Mouse (Mus musculus) thymus, postnatal 36 days (tissue): Measurements from ENCODE around the gene Abca2.

Experiments used
- DNase-seq, 2 experiments: peaks; one replicate each; pipeline ENCODE4 v3.0.0; 2022; ENCODE audit warnings: mixed read lengths in 2 of 2

The Abca2 gene

DNA sequence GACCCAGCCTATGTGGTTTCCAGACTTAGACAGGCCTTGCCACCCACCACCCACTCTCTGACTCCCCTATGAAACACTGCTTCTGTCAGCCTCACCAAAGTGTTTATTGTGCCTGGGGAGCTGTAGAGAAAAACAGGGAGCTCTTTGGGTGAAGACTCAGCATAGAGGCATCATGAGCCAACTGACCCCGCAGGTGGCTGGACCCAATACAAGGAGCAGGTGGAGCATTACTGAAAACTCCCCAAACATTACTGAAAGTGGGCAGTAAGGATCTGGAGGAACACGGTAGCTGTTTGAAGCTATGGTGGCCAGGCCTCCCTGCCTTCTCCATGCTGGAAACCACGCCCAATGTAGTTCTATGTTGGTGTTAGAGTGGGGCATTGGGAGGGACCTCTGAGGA is 35.1 kb downstream of the Abca2 start:
- DNase-seq: no peak

DNA sequence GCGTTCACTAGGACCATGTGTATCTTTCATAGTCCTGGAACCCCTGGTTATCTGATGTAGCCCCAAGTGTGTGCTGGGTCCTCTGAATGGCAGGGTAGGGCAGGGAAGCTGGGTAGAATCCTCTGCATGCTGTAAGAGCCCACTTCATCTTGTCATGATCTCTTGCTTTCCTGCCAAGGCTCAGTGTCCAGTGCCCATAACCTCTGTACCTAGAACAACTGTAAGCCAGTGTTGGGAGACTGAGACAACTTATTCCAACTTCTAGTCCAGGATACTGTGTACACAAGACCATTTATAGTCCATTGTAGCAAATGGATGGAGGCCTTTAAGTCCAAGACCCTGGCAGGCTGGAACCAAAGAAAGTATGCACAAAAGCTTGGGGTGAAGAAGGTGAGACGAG is 36.8 kb downstream of the Abca2 start:
- DNase-seq: no peak

DNA sequence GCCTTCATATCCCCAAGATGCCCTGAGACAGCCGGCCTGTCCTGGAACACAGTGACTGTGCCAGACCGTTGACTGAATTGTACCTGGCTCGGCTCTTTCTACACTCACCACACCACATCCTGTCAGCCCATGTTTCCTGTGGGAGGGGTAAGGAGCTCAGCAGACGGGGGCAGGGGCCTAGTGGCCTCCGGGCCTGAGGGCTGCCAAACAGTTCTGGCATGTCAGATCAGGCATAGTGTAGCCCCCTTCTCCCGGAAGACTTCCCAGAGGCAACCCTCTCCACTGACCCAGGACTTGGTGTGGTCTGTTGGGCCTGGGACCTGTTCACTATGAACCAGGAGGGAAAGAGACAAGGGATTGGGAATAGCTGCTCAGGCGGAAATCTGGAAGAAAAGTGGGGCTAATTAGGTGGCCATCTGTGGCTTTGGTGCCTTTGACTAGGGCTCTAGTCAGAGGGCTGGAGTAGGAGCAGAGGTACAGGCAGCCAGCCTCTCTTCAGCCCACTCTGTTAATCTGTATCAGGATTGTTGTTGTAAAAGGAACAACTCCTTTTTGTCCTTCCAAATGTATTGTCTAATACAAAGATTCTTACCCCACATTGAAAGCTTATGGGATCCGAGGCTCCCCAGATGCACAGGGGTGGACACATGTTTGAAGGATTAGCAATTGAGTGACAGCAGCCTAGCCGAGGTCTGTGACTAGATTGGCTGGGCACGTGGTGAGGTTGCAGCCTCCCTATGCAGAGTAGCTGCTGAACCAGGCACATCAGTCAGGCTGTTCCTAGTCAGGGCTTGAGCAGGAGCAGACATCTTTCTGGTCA is 37.5 kb downstream of the Abca2 start:
- peak; percentile 76 to 86 for DNase-seq

DNA sequence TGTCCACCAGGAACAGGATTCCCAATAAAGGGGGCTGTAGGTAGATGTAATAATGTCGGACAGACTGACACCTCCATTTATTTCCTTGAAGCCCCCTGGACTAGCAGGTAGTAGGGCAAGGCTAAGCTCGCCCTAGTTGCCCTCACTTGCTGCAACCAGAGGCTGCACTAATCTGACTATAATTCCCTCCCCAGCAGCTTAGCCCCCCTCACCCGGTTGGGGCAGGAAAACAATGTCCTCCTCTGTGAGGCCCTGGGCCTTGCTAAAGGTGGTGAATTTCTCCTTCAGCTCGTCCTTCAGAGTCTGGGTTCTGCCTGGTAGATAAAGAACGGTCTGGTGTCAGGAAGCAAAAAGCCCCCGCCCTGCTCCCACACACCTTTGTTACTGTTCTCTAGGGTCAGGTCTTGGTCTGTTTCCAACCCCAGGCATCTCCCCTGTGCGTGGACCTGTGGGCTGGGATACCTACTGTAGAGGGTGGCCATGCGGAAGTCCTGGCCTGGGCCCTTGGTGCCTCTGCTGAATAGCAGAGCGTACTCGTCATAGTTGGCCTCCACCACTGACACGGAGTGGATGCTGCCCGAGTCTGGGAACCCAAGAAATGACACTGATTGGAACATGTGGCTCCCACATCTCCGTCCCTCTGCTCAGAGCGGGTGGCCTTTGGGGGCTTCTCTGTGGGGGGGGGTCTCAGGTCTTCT is 39.3 kb downstream of the Abca2 start:
- no peak for DNase-seq

DNA sequence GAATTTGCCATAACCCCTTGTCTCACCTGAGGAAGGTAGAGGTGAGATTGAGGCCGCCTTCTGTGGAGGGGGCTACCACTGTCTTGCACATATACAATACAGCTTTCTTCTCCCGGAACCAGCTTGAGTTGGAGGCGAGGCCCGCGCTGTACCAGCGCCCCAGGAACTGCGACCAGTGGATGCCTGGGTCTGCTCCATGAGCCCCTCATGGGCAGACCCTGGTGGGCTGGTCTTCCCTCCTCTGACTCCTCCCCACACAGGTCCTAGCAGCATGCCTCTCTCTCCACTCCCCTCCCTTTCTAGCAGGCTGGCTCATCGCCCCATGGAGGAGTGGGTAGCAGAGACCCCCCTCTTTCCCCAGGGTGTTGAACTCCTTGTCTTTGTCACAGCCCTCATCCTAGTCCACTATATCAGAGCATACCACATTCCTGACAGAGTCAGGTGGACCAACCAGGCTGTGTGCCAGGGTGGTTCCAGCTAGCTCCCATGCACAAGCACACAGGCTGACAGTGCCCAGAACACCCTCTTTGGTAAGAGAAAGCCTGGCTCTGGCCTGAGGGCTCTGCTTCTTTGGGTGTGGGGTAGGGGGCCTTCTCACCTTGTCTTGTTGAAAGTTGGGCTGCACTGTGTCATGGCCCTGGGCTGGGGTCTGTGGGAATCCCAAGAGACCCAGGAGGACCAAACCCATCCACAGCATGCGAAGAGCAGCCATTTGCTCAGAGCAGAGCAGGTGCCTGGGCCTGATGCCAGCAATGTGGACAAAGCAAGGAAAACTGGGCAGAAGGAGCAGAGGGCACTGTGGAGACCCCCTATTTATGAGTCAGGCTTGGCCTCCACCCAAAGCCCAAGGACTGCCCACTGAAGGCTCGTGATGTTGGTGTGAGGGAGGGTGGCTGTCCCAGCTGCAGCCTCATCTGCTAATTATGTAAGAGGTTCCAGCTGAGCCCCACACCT is 40.7 kb downstream of the Abca2 start:
- DNase-seq: no peak

DNA sequence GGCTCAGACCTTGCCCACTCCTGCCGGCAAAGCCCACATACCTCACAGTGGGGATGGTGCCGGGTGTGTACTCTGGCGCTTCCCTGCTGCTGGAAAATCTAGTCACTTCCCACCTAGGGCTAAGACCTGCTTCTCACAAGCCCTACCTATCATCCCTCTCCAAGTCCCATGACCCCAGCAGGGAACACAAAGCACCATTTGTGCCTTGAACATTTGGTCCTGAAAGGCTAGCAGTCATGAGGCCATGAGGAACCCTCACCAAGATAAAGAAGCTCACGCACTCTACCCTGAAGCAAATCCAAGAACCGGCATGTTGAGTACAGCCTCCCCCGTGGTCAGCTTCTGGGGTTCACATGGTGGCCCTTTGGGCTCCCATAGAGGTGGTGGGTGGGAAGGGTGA is 41.5 kb downstream of the Abca2 start, which contains the start of gene Ptgds:
Ptgds (minus strand) TSS at position 78 of the 400 bp plus-strand sequence.
- no peak for DNase-seq

DNA sequence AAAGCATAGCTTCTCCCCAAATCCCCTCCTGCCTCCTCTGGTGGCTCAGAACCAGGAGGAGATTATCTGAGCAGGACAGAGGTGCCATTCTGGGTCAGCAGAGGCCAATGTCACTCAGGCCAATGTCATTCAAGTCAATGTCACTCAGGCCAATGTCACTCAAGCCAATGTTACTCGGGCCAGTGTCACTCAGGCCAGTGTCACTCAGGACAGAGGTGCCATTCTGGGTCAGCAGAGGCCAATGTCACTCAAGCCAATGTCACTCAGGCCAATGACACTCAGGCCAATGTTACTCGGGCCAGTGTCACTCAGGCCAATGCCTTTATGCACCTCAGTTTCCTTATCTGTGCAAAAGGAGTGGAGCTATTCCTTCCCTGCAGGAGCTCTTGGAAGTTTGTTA is 44.0 kb downstream of the Abca2 start:
- no peak for DNase-seq

DNA sequence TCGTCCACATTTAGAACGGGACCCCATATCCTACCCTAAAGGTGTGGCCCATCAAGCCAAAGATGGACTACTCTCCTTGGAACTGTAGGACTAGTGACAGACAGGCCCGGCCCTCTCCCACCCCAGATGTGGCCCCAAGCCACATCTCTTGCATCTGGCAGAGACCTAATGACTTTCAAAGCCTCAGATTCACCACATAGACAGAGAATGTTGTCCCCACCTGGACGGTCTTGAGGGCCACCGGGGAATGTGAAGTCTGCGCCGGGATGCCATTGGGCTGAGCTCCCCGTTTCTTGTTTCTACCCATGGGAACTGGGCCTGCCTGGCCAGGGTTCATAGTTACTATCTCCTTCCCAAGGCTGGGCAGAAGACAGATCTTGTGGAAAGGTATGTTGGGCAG is 49.0 kb downstream of the Abca2 start:
- no peak for DNase-seq

DNA sequence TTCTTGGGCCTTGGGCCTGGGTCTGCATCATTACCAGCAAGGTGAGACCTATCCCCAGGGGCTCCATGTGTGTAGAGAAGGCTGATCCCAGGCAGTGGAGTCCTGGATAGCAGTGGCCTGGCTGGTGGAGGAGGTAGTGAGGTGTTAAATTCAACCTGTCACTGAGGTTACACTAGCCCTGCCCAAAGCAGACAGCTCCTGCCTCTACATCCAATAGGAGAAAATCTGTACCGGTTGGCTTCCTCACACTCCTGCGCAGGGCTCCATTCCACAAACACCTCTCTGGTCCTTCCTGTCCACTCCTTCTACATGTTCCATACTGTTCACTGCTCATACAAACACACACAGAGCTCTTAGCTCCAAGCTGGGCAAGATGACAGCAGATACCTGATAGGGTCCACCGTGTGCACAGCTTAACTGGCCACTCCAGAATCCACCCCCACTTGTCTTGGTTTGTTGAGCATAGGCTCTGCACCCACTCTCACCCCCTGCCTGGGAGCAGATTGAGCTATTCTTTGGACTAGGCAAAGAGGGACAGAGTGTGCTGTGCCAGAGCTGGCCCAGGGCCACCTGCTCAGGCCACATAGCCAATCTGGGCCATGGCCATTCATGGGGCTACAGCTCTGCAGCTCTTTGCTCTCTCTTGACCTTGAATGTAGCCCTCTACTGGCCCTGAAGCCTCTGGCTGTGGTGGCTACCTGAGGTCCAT is 49.6 kb downstream of the Abca2 start:
- no peak for DNase-seq

DNA sequence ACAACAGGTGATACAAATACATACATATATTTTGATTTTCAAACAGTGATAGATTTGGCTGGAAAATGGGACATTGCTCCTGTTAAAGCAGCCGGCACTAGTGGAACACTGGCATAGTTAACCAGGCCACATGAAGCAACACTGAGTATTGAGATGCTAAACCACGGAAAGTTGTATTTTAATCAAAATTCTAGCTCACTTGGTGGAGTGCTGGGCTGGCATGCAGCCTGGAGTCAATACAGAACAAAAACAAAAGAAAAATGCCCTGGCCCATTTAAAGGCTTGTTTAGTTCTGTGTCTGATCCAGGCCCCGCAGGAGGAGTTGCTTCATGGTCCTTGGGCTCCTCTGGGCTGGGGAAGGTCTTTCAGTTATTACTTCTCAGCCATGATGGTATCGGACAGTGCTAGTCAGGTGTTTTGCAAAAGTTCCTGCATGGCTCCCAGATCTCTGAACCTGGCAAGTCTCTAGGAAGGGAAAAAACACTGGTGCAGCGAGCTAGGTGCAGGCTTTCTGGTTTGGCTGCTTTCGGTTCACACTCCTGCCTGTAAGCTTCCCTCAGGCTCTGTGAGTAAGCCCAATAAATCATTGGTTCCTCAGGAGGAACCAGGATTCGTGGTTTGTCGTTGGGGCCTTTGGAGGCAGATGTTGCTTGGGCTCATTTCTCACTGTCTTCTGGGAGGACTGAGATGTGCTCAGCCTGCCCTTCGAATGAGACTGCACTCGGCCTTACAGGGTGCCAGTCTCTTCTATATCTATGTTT is 51.2 kb downstream of the Abca2 start:
- DNase-seq: no peak

DNA sequence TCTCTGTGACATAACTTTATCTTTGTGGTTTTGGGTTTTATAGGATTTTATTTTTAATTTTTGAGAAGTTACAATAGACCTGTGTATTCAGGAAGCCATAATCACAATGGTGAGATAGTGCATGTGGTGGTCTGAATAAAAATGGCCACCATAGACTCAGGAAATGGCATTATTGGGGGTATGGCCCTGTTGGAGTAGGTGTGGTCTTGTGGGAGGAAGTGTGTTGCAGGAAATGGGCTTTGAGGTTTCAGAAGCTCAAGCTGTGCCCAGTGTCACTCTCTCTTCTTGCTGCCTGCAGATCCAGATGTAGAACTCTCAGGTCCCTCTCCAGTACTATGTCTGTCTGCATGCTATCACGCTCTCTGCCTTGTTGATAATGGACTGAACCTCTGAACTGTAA is 52.0 kb downstream of the Abca2 start:
- DNase-seq: no peak

DNA sequence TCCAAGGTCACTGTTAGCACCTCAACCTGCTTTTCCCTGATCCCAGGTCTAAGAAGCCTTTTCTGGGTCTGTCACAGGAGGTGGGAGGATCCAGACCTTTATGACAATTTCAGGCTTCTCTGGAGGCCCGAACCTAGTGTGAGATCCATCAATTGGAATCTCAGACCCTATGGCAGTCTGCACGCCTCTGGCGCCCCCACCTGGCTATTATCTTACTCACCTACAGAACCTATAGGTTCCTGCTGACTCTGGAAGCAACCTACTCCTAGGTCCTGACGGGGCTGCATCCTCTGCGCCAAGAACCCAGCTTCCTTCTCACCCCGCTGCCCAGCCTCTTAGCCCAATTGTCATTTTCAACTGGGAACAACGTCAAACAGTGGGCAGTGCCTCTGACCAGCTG is 54.5 kb downstream of the Abca2 start:
- peak; percentile 66 to 71 for DNase-seq

DNA sequence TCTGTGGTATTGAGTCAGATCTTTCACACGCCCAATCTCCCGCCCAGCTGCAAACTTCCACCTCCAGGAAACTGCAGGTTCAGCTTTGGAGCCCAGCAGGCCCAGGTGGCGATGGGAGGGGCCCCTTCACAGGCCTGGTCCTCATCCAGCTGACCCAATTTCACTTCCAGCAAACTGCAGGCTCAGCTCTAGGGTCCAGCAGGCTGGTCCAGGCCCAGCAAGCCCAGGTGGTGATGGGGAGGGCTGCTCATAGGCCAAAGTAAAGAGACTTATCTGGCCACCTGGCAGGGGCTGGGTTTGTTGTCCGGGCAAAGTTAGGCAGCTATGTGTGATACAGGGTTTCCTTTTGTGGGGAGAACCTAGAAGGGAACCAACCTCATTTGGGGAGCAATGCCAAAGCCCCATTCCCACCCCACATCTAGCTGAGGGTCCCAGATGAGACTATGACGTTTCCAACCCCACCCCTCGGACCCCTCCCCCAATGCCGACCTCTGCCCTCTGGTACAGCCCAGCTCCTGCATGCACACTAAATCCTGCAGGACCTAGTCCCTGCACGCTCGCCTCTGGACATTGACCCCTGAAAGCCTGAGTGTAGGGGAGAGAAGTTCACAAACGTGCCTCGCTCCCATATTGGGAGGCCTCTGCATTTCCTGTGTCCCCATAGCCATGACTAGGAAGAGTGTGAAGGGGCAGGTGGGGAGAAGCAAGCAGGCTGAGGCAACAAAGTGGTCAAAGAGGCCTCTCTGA is 56.6 kb downstream of the Abca2 start:
- DNase-seq: peak; percentile 31 to 61

DNA sequence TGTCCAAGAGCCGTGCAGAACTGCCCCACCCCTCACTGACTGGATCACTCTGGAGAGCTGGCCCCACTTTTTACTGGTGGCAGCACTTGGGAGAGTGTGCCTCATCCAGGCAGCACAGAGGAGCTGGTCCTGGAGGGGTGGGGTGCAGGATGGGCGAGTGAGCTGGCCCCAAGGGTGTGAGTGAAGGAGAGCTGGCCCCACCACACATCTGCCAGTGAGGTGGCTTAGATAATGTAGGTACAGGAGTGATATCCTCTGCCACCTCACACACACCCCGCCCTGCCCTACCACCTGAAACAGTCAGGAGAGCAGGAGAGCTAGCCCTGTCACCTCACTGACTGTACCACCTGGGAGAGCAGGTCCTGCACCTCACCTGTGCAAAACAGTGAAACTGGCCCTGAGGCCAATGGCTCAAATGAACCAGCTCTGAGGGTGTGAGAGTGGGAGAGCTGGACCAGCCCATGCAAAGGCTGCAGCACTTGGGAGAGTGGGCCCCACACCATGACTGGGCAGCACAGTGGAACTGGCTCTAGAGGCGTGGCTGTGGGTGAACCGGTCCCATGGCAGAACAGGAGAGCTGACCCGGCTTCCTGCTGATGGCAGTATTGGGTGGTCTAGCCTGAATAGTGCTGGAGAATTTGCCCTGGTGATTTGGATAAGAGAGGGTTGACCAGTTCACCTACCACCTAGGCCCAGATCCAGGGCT is 59.6 kb downstream of the Abca2 start:
- DNase-seq: no peak

DNA sequence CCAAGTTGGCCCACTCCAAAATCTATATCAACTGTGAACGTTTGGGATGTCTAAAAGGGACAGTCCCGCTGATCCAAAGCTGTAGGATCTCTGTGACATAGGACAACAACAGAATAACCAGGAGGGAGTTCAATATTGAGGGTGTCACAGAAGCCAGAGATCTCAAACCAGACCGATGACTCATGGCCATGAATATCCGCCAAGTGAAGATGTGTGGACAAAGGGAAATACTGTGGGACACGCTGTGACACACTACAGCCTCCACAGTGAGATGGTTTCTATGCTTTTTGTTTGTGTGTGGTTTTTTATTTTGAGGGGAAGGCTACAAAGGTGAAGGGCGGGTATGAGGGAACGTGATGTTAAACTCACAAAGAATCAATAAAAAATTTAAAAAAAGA is 60.2 kb downstream of the Abca2 start:
- no peak for DNase-seq

DNA sequence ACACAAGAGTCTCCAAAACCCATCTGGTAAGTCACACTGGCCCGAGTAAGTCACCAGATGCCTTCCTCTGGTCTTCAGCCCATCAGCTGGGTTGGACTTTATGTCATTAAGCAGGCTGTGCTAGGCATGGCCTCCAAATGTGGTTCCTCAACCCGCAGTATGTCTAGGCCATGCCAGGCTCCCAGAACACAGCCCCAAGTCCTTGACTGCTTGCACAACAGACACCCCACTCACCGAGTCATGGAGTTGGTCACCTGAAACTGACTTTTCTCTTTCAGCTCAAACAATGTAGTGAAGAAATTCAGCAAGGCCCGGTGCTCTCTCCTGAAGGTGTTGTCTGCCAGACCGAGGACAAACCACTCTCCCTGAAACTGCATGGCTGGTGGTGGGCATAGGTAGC is 64.5 kb downstream of the Abca2 start:
- no peak for DNase-seq

DNA sequence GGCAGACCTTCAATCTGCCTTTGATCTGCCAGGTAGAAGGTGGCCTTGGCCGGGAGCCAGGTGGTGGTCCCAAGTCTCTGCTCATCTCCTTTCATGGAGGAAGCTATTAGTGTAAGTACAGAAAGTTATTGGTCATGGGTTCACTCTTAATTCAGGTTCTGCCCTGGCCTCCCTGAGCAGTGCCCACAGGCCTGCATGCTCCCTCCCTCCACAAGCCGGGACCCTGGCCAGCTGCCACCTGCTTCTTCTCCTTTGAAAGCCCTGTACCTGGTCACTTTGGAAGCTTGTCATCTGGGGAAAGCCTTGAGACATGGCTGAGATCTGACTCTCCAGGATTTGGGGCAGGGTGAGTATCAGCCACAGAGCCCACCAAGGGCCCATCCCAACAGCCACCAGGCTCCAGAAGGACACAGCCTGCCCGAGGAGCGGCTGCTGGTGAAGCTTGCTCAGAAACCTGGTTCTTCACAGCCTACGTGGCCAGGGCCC is 65.0 kb downstream of the Abca2 start, which contains the start of gene Lcn12:
Lcn12 (minus strand) TSS at position 436 of the 486 bp plus-strand sequence.
- no peak for DNase-seq

DNA sequence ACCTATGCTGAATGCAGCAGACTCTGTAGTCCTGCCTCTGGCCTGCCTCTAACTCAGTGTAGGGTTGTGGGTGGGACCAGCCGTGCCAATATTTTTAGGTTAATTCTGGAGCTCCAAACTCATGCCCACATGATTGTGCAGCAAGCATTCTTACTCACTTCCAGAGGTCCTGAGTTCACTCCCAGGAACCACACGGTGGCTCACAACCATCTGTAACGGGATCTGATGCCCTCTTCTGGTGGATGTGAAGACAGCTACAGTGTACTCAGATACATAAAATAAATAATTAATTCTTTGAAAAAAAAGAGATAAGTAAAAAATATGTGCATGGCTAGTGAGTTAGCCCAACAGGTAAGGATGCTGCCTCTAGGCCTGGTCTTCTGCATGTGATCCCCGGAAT is 68.0 kb downstream of the Abca2 start:
- DNase-seq: no peak
